Mouse (Mus musculus): ENCODE data around the gene Tnfaip1. TPM values are rescaled to one million over a fixed set of nuclear protein-coding genes. Genes with fewer than 3 reads are reported as not detected.
A peak's percentile ranks its signal among the peaks of the same experiment; 100 is the strongest.
"Not testable (repeated sequence)": the region's sequence is repeated elsewhere in the genome, so short reads cannot be mapped to it uniquely, and the experiment has no call there.

Gene Tnfaip1
- polyA plus RNA-seq (2012; rRNA removed): 13.4 and 14.3 TPM in 2 replicates

- peak within 1 kb of the TSS; percentile 19 for H3K27ac ChIP-seq (ENCODE audit: control insufficient read depth, insufficient read depth, low read length)
- peak; percentile 99 for DNase-seq
- H3K4me1 ChIP-seq (replicated peaks; ENCODE audit: control insufficient read depth, insufficient read depth, low read length): peaks cover 9% of the 10 kb centered on the region
- peak; percentile 57 for TF ChIP-seq POLR2A (IDR thresholded peaks at IDR 0.05; ENCODE audit: control insufficient read depth, extremely low read depth, insufficient read depth, low read length, poor library complexity)
- 0 out of 2 replicates have a peak, but pooled peaks have one; percentile 3 for TF ChIP-seq CTCF (IDR thresholded peaks at IDR 0.05; ENCODE audit: borderline replicate concordance, control insufficient read depth, extremely low read depth, insufficient read depth, low read length, poor library complexity)
- peaks cover 9% of the 10 kb centered on the region; the same call in 1 of the 2 replicates for H3K36me3 ChIP-seq (ENCODE audit: control insufficient read depth, insufficient read depth, low read length)
- H3K4me3 ChIP-seq (ENCODE audit: control insufficient read depth, insufficient read depth, low read length): peak within 1 kb of the TSS; percentile 70
- under 1% methylated on average over 52 of the region's 52 CpGs for WGBS
- no peaks in the 10 kb centered on the region for H3K27me3 ChIP-seq (ENCODE audit: control insufficient read depth, insufficient read depth, low read length)
Observed at GRCm38 (mm10) chr11:78536080-78536689, at the start of gene Tnfaip1, which contains the start of gene Ift20. Gene Tnfaip1, minus strand, starts transcription at chr11:78536332. Gene Ift20, plus strand, starts transcription at chr11:78536361.

DNA sequence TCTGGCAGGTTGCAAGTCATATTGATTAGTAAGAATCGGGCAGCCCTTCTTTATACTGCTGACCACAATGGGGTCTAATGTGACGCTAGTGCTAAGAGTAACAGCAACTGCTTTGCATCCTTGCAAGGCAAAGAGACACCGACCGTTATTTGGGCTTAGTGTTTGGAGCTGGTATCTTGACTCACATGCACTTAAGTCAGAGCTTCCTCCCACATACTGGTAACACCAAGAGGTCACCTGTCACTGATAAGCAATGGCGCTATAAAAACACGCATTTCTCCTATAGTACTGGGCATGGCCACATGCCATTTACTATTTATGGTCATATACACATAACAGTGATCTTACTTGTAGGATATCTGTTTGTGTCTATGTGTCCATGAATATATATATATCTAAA is 46.7 kb upstream of the Tnfaip1 start:
- H3K36me3 ChIP-seq (ENCODE audit: control insufficient read depth, insufficient read depth, low read length): peaks cover 24% of the 10 kb centered on the region
- no peaks in the 10 kb centered on the region for H3K27me3 ChIP-seq (ENCODE audit: control insufficient read depth, insufficient read depth, low read length)
- TF ChIP-seq CTCF (IDR thresholded peaks at IDR 0.05; ENCODE audit: borderline replicate concordance, control insufficient read depth, extremely low read depth, insufficient read depth, low read length, poor library complexity) (no peak), POLR2A (IDR thresholded peaks at IDR 0.05; ENCODE audit: control insufficient read depth, extremely low read depth, insufficient read depth, low read length, poor library complexity) (no peak)
- H3K4me3 ChIP-seq (ENCODE audit: control insufficient read depth, insufficient read depth, low read length): no peak overlapping the region
- no peak for DNase-seq
- H3K27ac ChIP-seq (ENCODE audit: control insufficient read depth, insufficient read depth, low read length): no peak overlapping the region
- WGBS: 99% methylated on average over 6 of the region's 6 CpGs
- no peaks in the 10 kb centered on the region for H3K4me1 ChIP-seq (replicated peaks; ENCODE audit: control insufficient read depth, insufficient read depth, low read length)

GRCm38 (mm10) chr11:78574975-78575374 is 38.8 kb upstream of the Tnfaip1 start:
- Histone ChIP-seq H3K36me3 (ENCODE audit: control insufficient read depth, insufficient read depth, low read length) (peaks cover 22% of the 10 kb centered on the region), H3K27me3 (ENCODE audit: control insufficient read depth, insufficient read depth, low read length) (no peaks in the 10 kb centered on the region), H3K27ac (ENCODE audit: control insufficient read depth, insufficient read depth, low read length) (no peak overlapping the region), H3K4me1 (replicated peaks; ENCODE audit: control insufficient read depth, insufficient read depth, low read length) (no peaks in the 10 kb centered on the region), H3K4me3 (ENCODE audit: control insufficient read depth, insufficient read depth, low read length) (no peak overlapping the region)
- DNase-seq: no peak
- WGBS: 91% methylated on average over 2 of the region's 2 CpGs
- TF ChIP-seq CTCF (IDR thresholded peaks at IDR 0.05; ENCODE audit: borderline replicate concordance, control insufficient read depth, extremely low read depth, insufficient read depth, low read length, poor library complexity) (no peak), POLR2A (IDR thresholded peaks at IDR 0.05; ENCODE audit: control insufficient read depth, extremely low read depth, insufficient read depth, low read length, poor library complexity) (no peak)

GRCm38 (mm10) chr11:78574536-78574935 is 38.4 kb upstream of the Tnfaip1 start:
- H3K36me3 ChIP-seq (ENCODE audit: control insufficient read depth, insufficient read depth, low read length): peaks cover 22% of the 10 kb centered on the region
- H3K4me1 ChIP-seq (replicated peaks; ENCODE audit: control insufficient read depth, insufficient read depth, low read length): no peaks in the 10 kb centered on the region
- no peaks in the 10 kb centered on the region for H3K27me3 ChIP-seq (ENCODE audit: control insufficient read depth, insufficient read depth, low read length)
- no peak for TF ChIP-seq POLR2A (IDR thresholded peaks at IDR 0.05; ENCODE audit: control insufficient read depth, extremely low read depth, insufficient read depth, low read length, poor library complexity)
- TF ChIP-seq CTCF (IDR thresholded peaks at IDR 0.05; ENCODE audit: borderline replicate concordance, control insufficient read depth, extremely low read depth, insufficient read depth, low read length, poor library complexity): no peak
- no peak overlapping the region for H3K4me3 ChIP-seq (ENCODE audit: control insufficient read depth, insufficient read depth, low read length)
- 96% methylated on average over 3 of the region's 3 CpGs for WGBS
- no peak overlapping the region for H3K27ac ChIP-seq (ENCODE audit: control insufficient read depth, insufficient read depth, low read length)
- no peak for DNase-seq

- not testable (repeated sequence) for DNase-seq; H3K27ac ChIP-seq (ENCODE audit: control insufficient read depth, insufficient read depth, low read length); H3K27me3 ChIP-seq (ENCODE audit: control insufficient read depth, insufficient read depth, low read length); H3K4me3 ChIP-seq (ENCODE audit: control insufficient read depth, insufficient read depth, low read length); H3K4me1 ChIP-seq (replicated peaks; ENCODE audit: control insufficient read depth, insufficient read depth, low read length)
- 97% methylated on average over 4 of the region's 4 CpGs for WGBS
- H3K36me3 ChIP-seq (ENCODE audit: control insufficient read depth, insufficient read depth, low read length): peaks cover 22% of the 10 kb centered on the region
Observed at GRCm38 (mm10) chr11:78574031-78574430, 37.9 kb upstream of the Tnfaip1 start.

- no peaks in the 10 kb centered on the region for H3K4me1 ChIP-seq (replicated peaks; ENCODE audit: control insufficient read depth, insufficient read depth, low read length)
- no peaks in the 10 kb centered on the region for H3K27me3 ChIP-seq (ENCODE audit: control insufficient read depth, insufficient read depth, low read length)
- no peak overlapping the region for H3K4me3 ChIP-seq (ENCODE audit: control insufficient read depth, insufficient read depth, low read length)
- no peak for DNase-seq
- 89% methylated on average over 6 of the region's 6 CpGs for WGBS
- no peak overlapping the region for H3K27ac ChIP-seq (ENCODE audit: control insufficient read depth, insufficient read depth, low read length)
- TF ChIP-seq CTCF (IDR thresholded peaks at IDR 0.05; ENCODE audit: borderline replicate concordance, control insufficient read depth, extremely low read depth, insufficient read depth, low read length, poor library complexity) (no peak), POLR2A (IDR thresholded peaks at IDR 0.05; ENCODE audit: control insufficient read depth, extremely low read depth, insufficient read depth, low read length, poor library complexity) (no peak)
- peaks cover 13% of the 10 kb centered on the region for H3K36me3 ChIP-seq (ENCODE audit: control insufficient read depth, insufficient read depth, low read length)
Observed at GRCm38 (mm10) chr11:78571854-78572253, 35.7 kb upstream of the Tnfaip1 start.

- no peak overlapping the region for H3K27ac ChIP-seq (ENCODE audit: control insufficient read depth, insufficient read depth, low read length)
- no peak overlapping the region for H3K4me3 ChIP-seq (ENCODE audit: control insufficient read depth, insufficient read depth, low read length)
- H3K36me3 ChIP-seq (ENCODE audit: control insufficient read depth, insufficient read depth, low read length): peaks cover 13% of the 10 kb centered on the region
- no peak for DNase-seq
- WGBS: 98% methylated on average over 8 of the region's 8 CpGs
- H3K4me1 ChIP-seq (replicated peaks; ENCODE audit: control insufficient read depth, insufficient read depth, low read length): no peaks in the 10 kb centered on the region
- TF ChIP-seq POLR2A (IDR thresholded peaks at IDR 0.05; ENCODE audit: control insufficient read depth, extremely low read depth, insufficient read depth, low read length, poor library complexity) (no peak), CTCF (IDR thresholded peaks at IDR 0.05; ENCODE audit: borderline replicate concordance, control insufficient read depth, extremely low read depth, insufficient read depth, low read length, poor library complexity) (no peak)
- no peaks in the 10 kb centered on the region for H3K27me3 ChIP-seq (ENCODE audit: control insufficient read depth, insufficient read depth, low read length)
Observed at GRCm38 (mm10) chr11:78571441-78571840, 35.3 kb upstream of the Tnfaip1 start.

All from thymus, adult 2 months (tissue).